Mouse (Mus musculus): ENCODE results near the gene Btaf1. TPM values are rescaled to one million over a fixed set of nuclear protein-coding genes. Genes with fewer than 3 reads are reported as not detected.

Btaf1 gene
- polyA plus RNA-seq, 1 experiment = 11.1 TPM

DNA sequence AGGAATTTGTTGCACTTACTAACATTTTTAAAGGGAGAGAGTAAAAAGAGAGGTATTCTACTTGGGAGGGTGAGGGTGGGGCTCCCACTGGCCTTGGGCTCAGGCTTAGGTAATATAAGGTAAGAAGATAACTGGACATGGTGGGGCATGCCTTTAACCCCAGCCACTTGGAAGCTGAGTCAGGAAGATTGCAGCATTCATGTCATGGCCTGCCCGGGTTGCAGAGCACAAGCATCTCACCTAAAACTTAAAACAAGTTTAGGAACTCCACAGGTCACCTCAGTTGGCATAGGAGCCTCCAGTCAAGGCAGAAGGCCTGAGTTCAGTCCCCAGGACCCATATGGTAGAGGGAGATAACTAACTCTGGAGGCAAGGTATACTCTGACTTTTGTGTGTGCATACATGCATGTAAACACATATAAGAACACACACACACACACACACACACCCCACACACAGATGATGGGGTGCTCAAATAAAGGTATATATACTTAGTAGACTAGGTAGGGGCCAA is 8.9 kb upstream of the Btaf1 start:
- Histone ChIP-seq H3K27ac (ENCODE audit: control insufficient read depth, insufficient read depth, low read depth, low read length, poor library complexity) (no peak overlapping the region), H3K4me1 (ENCODE audit: control insufficient read depth, insufficient read depth, low read length) (no peaks in the 10 kb centered on the region; the same call in 1 of the 2 replicates), H3K4me3 (replicated peaks; ENCODE audit: control insufficient read depth, low read depth, low read length) (no peak overlapping the region)
- TF ChIP-seq CTCF (IDR thresholded peaks at IDR 0.05; ENCODE audit: control insufficient read depth, insufficient read depth, low read length) (no peak), POLR2A (IDR thresholded peaks at IDR 0.05; ENCODE audit: borderline replicate concordance, control insufficient read depth, low read depth, low read length) (no peak)
- WGBS = 76% methylated on average over 1 of the region's 1 CpGs

DNA sequence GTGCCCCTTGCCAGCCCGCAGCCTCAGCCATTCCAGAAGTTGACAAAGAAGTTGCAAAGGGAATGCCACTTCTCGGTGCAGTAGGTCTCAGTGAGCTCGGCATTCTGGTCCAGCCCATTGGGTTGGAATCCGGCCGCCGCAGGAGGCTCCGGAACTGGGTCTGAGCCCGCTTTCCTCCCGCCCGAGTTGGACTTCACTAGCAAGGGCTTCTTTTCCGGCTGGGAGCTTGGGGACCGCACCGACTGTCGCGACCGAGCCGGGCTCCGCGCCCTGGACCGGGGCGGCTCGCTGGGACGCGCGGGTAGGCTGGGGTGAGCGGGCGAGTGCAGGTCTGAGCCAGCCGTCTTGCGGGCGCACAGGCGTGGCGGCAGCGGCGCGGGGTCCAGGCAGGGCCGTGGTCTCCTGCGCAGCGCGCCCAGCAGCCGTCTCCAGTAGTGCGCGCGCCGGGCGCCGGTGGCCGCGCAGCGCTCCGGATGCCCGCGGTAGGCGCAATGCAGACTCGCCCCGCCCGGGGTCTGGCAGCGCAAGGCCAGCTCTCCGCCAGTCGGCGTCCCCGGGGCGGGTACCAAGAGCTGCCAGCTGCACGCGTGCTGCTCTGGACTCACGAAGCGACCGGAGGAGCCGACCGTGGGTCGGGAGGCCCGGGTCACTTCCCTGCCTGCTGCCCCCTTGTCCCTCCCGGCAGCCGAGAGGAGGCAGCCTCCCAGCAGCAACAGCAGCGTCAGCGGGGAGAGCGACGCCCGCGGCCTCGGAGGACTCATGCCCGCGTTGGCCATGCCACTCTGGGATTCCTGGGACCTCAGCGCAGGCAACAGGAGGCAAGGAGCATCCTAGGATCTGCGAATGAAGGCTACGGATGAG is 7.2 kb upstream of the Btaf1 start:
- under 1% methylated on average over 84 of the region's 85 CpGs for WGBS
- H3K27ac ChIP-seq (ENCODE audit: control insufficient read depth, insufficient read depth, low read depth, low read length, poor library complexity) = no peak overlapping the region; the same call in 1 of the 2 replicates
- no peak for TF ChIP-seq CTCF (IDR thresholded peaks at IDR 0.05; ENCODE audit: control insufficient read depth, insufficient read depth, low read length)
- no peak for TF ChIP-seq POLR2A (IDR thresholded peaks at IDR 0.05; ENCODE audit: borderline replicate concordance, control insufficient read depth, low read depth, low read length)
- peak overlapping the region; percentile 58 for H3K4me3 ChIP-seq (replicated peaks; ENCODE audit: control insufficient read depth, low read depth, low read length)
- H3K4me1 ChIP-seq (ENCODE audit: control insufficient read depth, insufficient read depth, low read length) = no peaks in the 10 kb centered on the region; the same call in 1 of the 2 replicates

DNA sequence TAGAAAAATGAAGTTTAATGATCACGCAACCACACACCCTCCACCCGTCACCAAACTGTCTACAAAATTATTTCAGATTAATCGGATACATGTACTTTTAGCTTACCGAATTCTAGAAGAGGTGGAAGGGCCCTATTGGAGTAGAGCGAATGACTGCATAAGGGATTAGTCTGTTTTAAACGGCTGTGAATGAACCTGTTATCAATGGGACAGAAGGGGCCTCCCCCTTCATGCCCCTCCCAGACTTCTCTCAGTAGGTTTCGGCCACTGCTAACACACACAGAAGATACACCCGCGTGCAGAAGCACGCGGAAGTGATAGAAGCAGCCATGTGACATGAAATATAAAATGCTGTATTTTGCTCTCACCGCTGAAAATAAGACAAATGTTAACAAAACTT is 6.4 kb upstream of the Btaf1 start, which contains the start of gene Fgfbp3:
Gene Fgfbp3, minus strand, starts transcription at position 150 of the 400 bp plus-strand sequence.
- TF ChIP-seq CTCF (IDR thresholded peaks at IDR 0.05; ENCODE audit: control insufficient read depth, insufficient read depth, low read length) = no peak
- no peak for TF ChIP-seq POLR2A (IDR thresholded peaks at IDR 0.05; ENCODE audit: borderline replicate concordance, control insufficient read depth, low read depth, low read length)
- 11% methylated on average over 12 of the region's 12 CpGs for WGBS

DNA sequence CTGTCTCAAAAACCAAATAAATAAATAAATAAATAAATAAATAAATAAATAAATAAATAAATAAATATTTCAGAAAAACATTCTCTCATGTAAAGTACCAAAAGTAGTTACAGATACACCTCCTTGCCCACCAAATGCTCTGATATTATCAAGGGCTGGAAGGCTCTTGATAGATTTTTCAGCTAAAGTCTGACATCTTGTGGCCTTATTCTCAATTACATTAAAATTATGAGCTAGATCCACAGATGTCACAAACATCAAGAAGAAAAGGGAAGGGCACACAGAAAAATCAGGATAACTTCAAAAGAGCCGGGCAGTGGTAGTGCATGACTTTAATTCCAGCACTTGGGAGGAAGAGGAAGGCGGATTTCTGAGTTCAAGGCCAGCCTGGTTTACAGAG is 3.9 kb upstream of the Btaf1 start:
- Histone ChIP-seq H3K27ac (ENCODE audit: control insufficient read depth, insufficient read depth, low read depth, low read length, poor library complexity) (no peak overlapping the region), H3K4me1 (ENCODE audit: control insufficient read depth, insufficient read depth, low read length) (no peaks in the 10 kb centered on the region; the same call in 1 of the 2 replicates), H3K4me3 (replicated peaks; ENCODE audit: control insufficient read depth, low read depth, low read length) (no peak overlapping the region)
- no peak for TF ChIP-seq CTCF (IDR thresholded peaks at IDR 0.05; ENCODE audit: control insufficient read depth, insufficient read depth, low read length)
- TF ChIP-seq POLR2A (IDR thresholded peaks at IDR 0.05; ENCODE audit: borderline replicate concordance, control insufficient read depth, low read depth, low read length) = no peak
- 20% methylated on average over 2 of the region's 2 CpGs for WGBS

More for the DNA sequence above, 6.4 kb upstream of the Btaf1 start, which contains the start of gene Fgfbp3:
- Histone ChIP-seq H3K27ac (ENCODE audit: control insufficient read depth, insufficient read depth, low read depth, low read length, poor library complexity) (no peak within 1 kb of the TSS; the same call in 1 of the 2 replicates), H3K4me1 (ENCODE audit: control insufficient read depth, insufficient read depth, low read length) (no peaks in the 10 kb centered on the region; the same call in 1 of the 2 replicates), H3K4me3 (replicated peaks; ENCODE audit: control insufficient read depth, low read depth, low read length) (peak within 1 kb of the TSS; percentile 58)

DNA sequence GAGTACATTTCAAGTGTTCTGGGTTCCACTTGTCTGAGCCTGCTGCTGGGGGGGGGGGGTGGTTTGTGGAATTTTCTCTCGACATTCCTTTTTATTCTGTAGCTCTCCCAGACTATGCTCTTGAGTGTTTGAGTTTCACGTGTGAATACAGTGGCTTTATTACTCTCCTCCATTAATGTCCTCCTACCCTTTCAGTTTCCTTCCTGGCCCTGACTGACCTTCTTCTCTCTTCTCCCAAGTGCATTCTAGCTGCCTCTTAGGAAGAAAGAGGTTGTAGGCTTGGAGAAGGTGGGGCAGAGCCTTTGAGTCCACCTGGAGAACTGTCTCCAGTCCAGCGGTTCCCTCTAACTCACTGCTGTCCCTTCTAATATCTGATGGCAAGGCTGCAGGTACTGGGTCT is 2.9 kb upstream of the Btaf1 start:
- 72% methylated on average over 3 of the region's 3 CpGs for WGBS
- H3K27ac ChIP-seq (ENCODE audit: control insufficient read depth, insufficient read depth, low read depth, low read length, poor library complexity) = no peak overlapping the region
- no peak overlapping the region for H3K4me3 ChIP-seq (replicated peaks; ENCODE audit: control insufficient read depth, low read depth, low read length)
- no peaks in the 10 kb centered on the region; the same call in 1 of the 2 replicates for H3K4me1 ChIP-seq (ENCODE audit: control insufficient read depth, insufficient read depth, low read length)
- TF ChIP-seq CTCF (IDR thresholded peaks at IDR 0.05; ENCODE audit: control insufficient read depth, insufficient read depth, low read length) (no peak), POLR2A (IDR thresholded peaks at IDR 0.05; ENCODE audit: borderline replicate concordance, control insufficient read depth, low read depth, low read length) (no peak)

DNA sequence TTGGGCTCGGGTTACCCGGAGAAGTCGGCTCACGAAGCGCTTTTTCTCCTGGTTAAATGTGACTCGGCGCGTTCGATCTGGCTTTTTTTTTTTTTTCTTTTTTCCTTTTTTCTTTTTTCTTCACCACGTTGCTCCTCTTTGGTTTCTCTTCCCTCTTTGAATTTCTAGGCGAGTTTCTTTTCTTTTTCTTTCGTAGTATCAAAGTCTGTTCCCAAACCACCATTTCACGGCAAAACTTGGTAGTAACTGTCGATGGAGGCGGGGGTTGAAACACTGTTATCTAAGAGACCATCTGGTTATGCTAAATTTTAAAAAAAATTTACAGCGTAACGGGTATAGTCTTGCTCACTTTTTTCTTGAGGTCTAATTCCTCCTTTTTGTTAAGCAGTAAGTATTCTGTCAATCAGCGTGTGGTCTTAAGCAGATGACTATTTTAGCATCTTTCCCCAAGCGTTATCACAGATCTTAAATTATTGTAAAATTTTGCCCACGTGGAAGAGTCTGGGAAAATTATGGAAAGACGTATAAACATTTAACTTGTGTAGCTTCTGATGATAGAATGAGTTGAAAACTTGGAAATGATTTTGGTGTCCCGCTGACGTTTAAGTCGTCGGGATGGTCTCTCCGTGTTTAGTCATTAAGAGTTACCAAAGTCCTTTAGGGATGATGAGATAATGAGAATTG is 816 bp downstream of the Btaf1 start:
- WGBS = 1% methylated on average over 26 of the region's 26 CpGs
- H3K4me3 ChIP-seq (replicated peaks; ENCODE audit: control insufficient read depth, low read depth, low read length) = peak overlapping the region; percentile 68
- no peak for TF ChIP-seq CTCF (IDR thresholded peaks at IDR 0.05; ENCODE audit: control insufficient read depth, insufficient read depth, low read length)
- TF ChIP-seq POLR2A (IDR thresholded peaks at IDR 0.05; ENCODE audit: borderline replicate concordance, control insufficient read depth, low read depth, low read length) = no peak
- H3K27ac ChIP-seq (ENCODE audit: control insufficient read depth, insufficient read depth, low read depth, low read length, poor library complexity) = peak overlapping the region; percentile 100
- no peaks in the 10 kb centered on the region; the same call in 1 of the 2 replicates for H3K4me1 ChIP-seq (ENCODE audit: control insufficient read depth, insufficient read depth, low read length)

DNA sequence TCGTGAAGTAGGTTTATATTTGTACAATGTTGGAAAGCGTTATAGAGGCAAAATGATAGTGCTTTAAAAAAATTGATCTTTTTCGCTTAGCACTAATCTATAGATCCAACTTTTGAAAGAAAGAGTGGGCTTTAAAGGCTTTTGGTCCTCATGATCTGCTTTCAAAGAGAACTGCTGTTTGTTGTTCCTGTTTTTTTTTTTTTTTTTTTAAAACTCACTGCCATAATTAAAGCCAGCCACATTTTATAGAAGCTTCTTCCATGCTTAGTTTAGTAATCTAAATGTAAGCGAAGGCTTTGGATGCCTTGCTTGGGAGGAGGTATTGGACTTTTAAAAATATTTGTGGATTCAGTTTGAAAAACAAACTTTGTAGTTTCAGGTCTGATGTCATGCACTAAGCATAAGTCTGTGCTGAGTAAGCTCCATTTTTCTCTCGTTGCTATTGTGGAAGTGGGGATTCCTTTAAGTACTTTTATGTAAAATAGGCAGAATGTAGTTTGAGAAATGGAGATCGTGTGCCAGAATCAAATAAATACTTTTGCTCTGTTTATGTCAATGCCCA is 2.0 kb downstream of the Btaf1 start:
- TF ChIP-seq POLR2A (IDR thresholded peaks at IDR 0.05; ENCODE audit: borderline replicate concordance, control insufficient read depth, low read depth, low read length) = no peak
- TF ChIP-seq CTCF (IDR thresholded peaks at IDR 0.05; ENCODE audit: control insufficient read depth, insufficient read depth, low read length) = no peak
- no peak overlapping the region for H3K27ac ChIP-seq (ENCODE audit: control insufficient read depth, insufficient read depth, low read depth, low read length, poor library complexity)
- no peaks in the 10 kb centered on the region; the same call in 1 of the 2 replicates for H3K4me1 ChIP-seq (ENCODE audit: control insufficient read depth, insufficient read depth, low read length)
- 52% methylated on average over 6 of the region's 6 CpGs for WGBS
- H3K4me3 ChIP-seq (replicated peaks; ENCODE audit: control insufficient read depth, low read depth, low read length) = no peak overlapping the region
